Mouse (Mus musculus): ENCODE results near the gene Gm20379.

GRCm38 (mm10) chr13:92274274-92275198 lies 31.2 kb upstream of the Gm20379 start:
- TF ChIP-seq RCOR1 (IDR thresholded peaks at IDR 0.05; ENCODE audit: low read depth, low read length) (no peak), CTCF (IDR thresholded peaks at IDR 0.05 in 2 of 3, conservative IDR thresholded peaks at IDR 0.05 in 1 of 3; ENCODE audit: control insufficient read depth in 1 of 3, insufficient read depth in 1 of 3, low read depth in 2 of 3, low read length in 3 of 3, poor library complexity in 1 of 3, severe bottlenecking in 1 of 3) (no peak), POLR2A (IDR thresholded peaks at IDR 0.05; ENCODE audit: control insufficient read depth in 1 of 2, insufficient read depth in 1 of 2, low read depth in 1 of 2, low read length in 2 of 2, poor library complexity in 1 of 2) (no peak), GATA1 (IDR thresholded peaks at IDR 0.05; ENCODE audit: low read depth, low read length) (no peak; the same call in 1 of the 2 replicates), TCF12 (IDR thresholded peaks at IDR 0.05; ENCODE audit: low read depth, low read length) (no peak; the same call in 1 of the 2 replicates), GABPA (IDR thresholded peaks at IDR 0.05; ENCODE audit: low read depth, low read length) (no peak)

Measured in MEL (cell line).